In the genomic region with DNA sequence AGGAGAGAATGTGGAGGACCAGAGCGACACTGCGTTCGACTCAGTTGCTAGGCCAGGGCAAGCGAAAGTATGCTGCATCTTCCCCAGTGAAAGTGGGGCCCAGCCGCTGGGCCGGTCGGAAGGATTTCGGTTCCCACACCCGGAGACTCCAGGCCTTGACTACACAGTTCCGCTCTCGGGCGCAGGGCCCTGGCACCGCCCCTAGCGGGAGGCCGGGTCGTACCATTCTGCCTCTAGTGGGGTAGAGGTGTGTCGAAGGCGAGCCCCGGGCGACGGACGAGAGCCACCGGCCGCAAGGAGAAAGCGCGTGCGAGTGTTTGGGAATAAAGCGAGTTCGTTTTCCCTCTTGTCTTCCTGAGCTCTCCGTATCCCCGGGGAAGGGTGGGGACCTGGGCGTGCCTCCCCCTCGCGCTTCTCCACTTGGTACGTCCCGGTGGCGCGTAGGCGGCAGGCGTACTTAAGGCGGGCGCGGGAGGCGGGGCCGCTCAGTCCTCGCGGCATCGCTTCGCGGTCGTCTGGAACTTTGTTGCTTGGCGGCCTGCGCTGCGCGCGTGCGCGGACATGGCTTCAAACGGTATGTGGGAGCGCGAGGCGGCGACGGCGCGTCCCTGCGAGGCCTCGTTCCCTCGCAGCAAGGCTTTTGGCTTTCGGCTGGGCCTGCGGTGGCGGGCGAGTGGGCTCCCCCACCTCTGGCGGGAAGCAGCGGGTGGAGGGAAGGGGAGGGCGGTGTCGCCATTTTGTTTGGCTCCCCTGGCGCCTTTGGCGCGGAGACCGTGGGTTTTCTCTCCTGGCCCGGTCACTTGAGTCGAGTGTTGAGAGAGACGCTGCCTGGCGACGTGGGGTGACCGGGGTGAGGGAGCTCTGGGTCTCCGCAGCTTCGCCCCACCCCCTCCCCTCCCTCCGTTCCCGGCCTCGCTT, we compare ENCODE assay signal across 8 mouse cellular contexts. TPM values are rescaled to one million over a fixed set of nuclear protein-coding genes. Genes with fewer than 3 reads are reported as not detected.
A peak's percentile ranks its signal among the peaks of the same experiment; 100 is the strongest.
DNase-seq lines count a peak whose midpoint lies in the region; ATAC-seq and TF ChIP-seq lines count a peak whose summit lies in the region.

Fus (plus strand) TSS at position 454 of the 918 bp plus-strand sequence.

- H3K36me3 ChIP-seq in hindbrain, embryonic 10.5 days: peaks cover 34% of the 10 kb centered on the region
- H3K36me3 ChIP-seq in lung, postnatal 0 days (ENCODE audit: insufficient read depth, low read length): peaks cover 14% of the 10 kb centered on the region; the same call in 1 of the 2 replicates

- WGBS in hindbrain, embryonic 10.5 days: under 1% methylated on average over 92 of the region's 92 CpGs
- under 1% methylated on average over 78 of the region's 92 CpGs for WGBS in lung, postnatal 0 days

- peaks cover 20% of the 10 kb centered on the region for H3K4me1 ChIP-seq in hindbrain, embryonic 10.5 days (replicated peaks)
- H3K4me1 ChIP-seq in lung, postnatal 0 days (ENCODE audit: insufficient read depth, low read depth, low read length): peaks cover 10% of the 10 kb centered on the region; the same call in 1 of the 2 replicates

- peak within 1 kb of the TSS; percentile 99 for H3K27ac ChIP-seq in hindbrain, embryonic 10.5 days
- H3K27ac ChIP-seq in lung, postnatal 0 days (ENCODE audit: low read length): peak within 1 kb of the TSS; percentile 97

- H3K9ac ChIP-seq in lung, postnatal 0 days (replicated peaks; ENCODE audit: low read depth): peak within 1 kb of the TSS; percentile 96

- no peak for TF ChIP-seq EP300 in lung, postnatal 0 days (IDR thresholded peaks at IDR 0.05)

- no peaks in the 10 kb centered on the region for H3K27me3 ChIP-seq in hindbrain, embryonic 10.5 days (ENCODE audit: insufficient read depth, poor library complexity, severe bottlenecking)
- H3K27me3 ChIP-seq in lung, postnatal 0 days (replicated peaks; ENCODE audit: insufficient read depth, low read length): no peaks in the 10 kb centered on the region

- peak; percentile 59 for TF ChIP-seq CTCF in lung, postnatal 0 days (IDR thresholded peaks at IDR 0.05)

- DNase-seq in MEL-GATA-1-ER (ENCODE audit: extremely low read depth, low read depth): peak; percentile 78
- peak; percentile 99 for DNase-seq in cerebellum, adult 8-10 months
- peak; percentile 92 for DNase-seq in hindbrain, embryonic 10.5 days (ENCODE audit: low spot score)
- peak; percentile 93 for DNase-seq in layer of hippocampus, adult 9-11 months
- peak; percentile 96 for DNase-seq in lung, postnatal 0 days (ENCODE audit: low spot score)
- peak; percentile 98 for DNase-seq in ovary, postnatal 14 days (ENCODE audit: low spot score)
- DNase-seq in thymus, postnatal 14 days: peak; percentile 96

- H3K9me3 ChIP-seq in hindbrain, embryonic 10.5 days: no peaks in the 10 kb centered on the region
- no peaks in the 10 kb centered on the region for H3K9me3 ChIP-seq in lung, postnatal 0 days (ENCODE audit: low read length)

- ATAC-seq in frontal cortex, adult (ENCODE audit: low TSS enrichment): peak; percentile 94
- peak; percentile 94 for ATAC-seq in lung, postnatal 0 days

- H3K4me3 ChIP-seq in hindbrain, embryonic 10.5 days: peak within 1 kb of the TSS; percentile 91
- peak within 1 kb of the TSS; percentile 99 for H3K4me3 ChIP-seq in lung, postnatal 0 days (ENCODE audit: low read depth, low read length)

- H3K4me2 ChIP-seq in lung, postnatal 0 days (replicated peaks; ENCODE audit: low read depth, low read length): peak within 1 kb of the TSS; percentile 76

RNA-seq across cellular contexts. Expression of gene Fus, which starts in this region (rescaled TPM):
- polyA plus RNA-seq in hindbrain, embryonic 10.5 days (2016; fragmentation: Nextera tagmentation; extraction: Ambion mirVana): 328 and 333 TPM in 2 replicates
- 139 and 147 TPM in 2 replicates for polyA plus RNA-seq in lung, postnatal 0 days (2015; fragmentation: Nextera tagmentation; extraction: Ambion mirVana)

Comparison
In these comparisons a context has a peak if more than half of its experiments do, and no peak if none do; other contexts are left out.
1. Peak in every context shown above with its lines: DNase-seq, ATAC-seq, H3K4me3 ChIP-seq and H3K27ac ChIP-seq.